Mouse (Mus musculus) forelimb bud, embryonic 11.5 days (tissue): Measurements from ENCODE around the gene Frem1.
A peak's percentile ranks its signal among the peaks of the same experiment; 100 is the strongest.

ENCODE experiments used
- DNase-seq: peaks from one replicate; pipeline ENCODE4 v3.0.0-alpha.2; 2012; ENCODE audit warnings: low read depth, low spot score

The Frem1 gene

DNA sequence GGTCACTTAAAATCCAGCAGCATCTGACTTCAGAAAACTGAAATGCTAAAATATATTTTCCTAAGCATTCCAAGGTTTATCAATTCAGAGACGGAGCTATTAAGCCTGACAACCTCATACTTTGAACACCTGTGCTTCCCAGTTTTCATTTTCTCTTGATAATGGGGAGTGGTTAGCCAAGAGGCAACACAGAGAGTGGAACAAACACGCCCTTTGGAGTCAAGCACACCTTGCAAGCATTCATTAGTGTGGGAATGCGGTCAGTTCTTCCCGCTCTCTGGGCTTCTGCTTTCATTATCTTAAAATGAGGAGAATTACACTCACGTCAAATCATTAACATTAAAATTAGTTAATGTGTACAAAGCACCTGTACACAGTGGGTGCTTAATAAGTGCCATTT is 122.1 kb downstream of the Frem1 start:
- DNase-seq, result no peak

GRCm38 (mm10) chr4:82921962-82922361 is 130.2 kb downstream of the Frem1 start:
- DNase-seq, result no peak

- DNase-seq, result no peak
Measured at GRCm38 (mm10) chr4:82918625-82919024, 133.5 kb downstream of the Frem1 start.

DNA sequence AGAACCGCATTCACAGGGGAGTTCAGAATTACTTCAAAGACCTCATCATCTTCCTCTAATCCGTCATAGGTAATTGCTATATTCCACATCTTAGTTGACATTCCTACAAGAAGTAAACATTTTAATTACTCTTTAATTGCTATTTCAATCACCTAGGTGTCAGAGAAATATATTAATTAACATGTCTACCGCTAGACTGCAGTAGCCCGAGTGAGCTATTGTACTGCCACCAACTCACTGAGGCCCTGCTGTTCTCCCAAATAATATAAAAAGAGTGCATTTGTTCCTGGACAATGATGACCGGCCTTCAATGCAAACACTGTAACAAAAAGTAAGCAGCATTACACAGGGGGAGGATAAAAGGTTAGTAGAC is 135.5 kb downstream of the Frem1 start:
- DNase-seq, result no peak

DNA sequence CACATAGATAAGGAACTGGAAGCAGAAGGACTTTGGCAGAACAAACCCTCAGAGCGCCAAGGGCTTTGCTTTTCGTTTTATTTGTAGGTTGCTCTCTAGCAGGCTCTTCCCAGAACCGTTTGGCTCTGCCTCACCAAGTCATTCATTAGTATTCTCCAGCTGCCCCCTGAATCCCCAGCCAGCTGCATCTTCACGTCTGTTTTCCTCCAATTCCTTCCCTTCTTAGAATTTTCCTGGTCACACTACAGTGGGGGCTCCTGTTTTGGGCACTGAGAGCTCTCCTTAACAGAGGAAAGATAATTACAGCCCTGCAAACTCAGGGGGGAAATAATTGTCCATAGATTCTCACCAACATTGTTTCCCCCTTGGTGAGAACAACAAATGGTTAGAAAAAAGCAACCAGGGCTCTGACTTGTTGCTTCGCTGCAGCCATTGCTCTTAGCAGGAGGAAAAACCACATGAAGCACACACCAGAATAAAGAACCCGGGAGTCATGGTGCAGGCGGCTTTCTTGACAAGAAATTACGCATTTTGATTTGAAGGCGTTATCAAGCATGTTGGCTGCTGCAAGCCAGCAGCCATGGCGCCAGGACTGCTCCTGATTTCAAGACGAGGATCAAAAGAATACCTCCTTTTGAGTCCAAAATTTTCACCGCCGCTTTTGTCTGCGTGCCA is 136.0 kb downstream of the Frem1 start:
- no peak for DNase-seq

DNA sequence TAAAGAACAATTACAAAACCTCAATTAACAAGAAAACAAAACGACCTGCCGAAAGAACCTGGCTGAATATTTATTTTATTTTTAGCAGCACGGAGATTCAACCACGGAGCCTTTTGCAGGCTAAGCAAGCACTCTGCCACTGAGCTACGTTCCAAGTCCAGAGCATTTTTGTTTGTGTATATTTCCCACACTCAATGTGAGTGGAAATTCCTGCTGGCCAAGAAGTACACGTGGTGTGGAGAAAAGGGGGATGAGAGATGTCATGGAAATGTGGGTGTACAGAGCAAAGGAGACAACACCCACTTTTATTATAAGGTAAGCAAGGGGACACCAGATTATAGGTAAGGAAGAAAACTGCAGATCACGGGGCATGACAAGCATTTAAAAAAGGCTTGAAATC is 136.6 kb downstream of the Frem1 start:
- DNase-seq, result no peak

DNA sequence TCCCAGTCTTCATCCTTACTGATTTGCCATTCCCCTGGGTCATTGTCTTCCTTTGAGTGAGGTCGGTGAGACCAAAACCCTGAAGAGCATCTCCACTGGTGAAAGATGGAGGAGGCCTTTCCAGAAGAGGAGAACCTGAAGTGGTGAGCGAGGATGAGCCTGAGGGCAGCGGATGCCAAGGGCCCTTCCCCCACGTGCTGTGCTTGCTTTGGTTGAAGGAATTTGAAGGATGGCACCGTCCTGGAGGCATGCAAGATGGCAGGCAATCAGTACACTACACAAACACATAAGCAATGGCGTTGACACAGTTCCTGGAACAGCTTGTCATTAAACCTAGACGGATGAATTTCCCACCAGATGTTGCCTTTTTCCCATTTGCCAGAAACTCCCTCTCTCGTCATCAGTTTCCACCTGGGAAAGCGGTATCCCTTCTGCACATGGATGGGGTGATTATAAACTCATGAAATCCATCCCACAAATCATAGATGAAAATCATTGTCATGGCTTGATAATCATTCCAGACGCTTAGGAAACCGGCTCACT is 137.5 kb downstream of the Frem1 start:
- DNase-seq, result no peak

- peak; percentile 50 for DNase-seq
Measured at GRCm38 (mm10) chr4:82895227-82895626, 156.9 kb downstream of the Frem1 start.

- no peak for DNase-seq
Measured at GRCm38 (mm10) chr4:82892247-82892646, 159.9 kb downstream of the Frem1 start.

GRCm38 (mm10) chr4:82891566-82891965 is 160.6 kb downstream of the Frem1 start:
- DNase-seq, result peak; percentile 31

- DNase-seq, result peak; percentile 88
Measured at GRCm38 (mm10) chr4:82891049-82891448, 161.1 kb downstream of the Frem1 start.

DNA sequence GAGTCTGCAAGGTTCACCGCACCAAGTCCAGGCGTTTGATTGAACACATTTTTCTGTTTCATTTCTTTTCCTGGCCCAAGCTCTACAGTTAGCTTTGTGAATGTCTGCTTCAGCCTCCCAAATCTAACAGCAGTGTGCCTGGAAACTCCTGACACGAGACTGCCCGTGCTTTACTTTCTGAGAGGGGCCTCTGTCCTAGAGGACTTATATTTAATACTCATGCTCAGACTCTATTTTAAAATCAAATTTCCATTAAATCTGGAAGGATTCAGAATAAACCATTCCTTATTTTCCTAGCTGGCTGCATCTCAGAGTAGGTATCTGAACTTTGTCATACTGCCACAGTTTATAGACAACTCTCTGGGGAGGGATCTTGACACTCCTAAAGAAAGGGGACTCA is 161.6 kb downstream of the Frem1 start:
- DNase-seq, result no peak

- DNase-seq, result no peak
Measured at GRCm38 (mm10) chr4:82886148-82886547, 166.0 kb downstream of the Frem1 start.

GRCm38 (mm10) chr4:82885535-82885913 is 166.6 kb downstream of the Frem1 start:
- no peak for DNase-seq

GRCm38 (mm10) chr4:82884636-82885534 is 167.3 kb downstream of the Frem1 start, which contains the start of gene Cer1:
TSS of gene Cer1 (minus strand) at chr4:82885148.
- peak; percentile 41 for DNase-seq

DNA sequence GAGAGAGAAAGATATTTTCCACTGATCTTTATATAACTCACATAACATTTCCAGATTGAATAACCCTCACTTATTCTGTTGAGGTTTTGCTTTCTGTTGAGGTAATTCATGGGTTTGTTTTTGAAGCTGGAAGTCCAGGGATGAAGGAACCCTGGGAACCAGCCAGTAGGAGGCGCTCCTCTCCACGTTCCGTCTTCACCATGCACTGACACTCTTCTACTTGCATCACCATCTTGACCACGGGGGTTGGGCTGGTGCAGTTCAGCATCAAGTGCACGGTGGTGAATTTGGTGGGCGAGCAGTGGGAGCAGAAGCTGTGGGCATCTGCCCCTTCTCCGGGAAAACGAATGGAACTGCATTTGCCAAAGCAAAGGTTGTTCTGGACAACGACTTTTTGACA is 169.6 kb downstream of the Frem1 start:
- no peak for DNase-seq

GRCm38 (mm10) chr4:82881366-82881765 is 170.8 kb downstream of the Frem1 start:
- DNase-seq, result no peak

DNA sequence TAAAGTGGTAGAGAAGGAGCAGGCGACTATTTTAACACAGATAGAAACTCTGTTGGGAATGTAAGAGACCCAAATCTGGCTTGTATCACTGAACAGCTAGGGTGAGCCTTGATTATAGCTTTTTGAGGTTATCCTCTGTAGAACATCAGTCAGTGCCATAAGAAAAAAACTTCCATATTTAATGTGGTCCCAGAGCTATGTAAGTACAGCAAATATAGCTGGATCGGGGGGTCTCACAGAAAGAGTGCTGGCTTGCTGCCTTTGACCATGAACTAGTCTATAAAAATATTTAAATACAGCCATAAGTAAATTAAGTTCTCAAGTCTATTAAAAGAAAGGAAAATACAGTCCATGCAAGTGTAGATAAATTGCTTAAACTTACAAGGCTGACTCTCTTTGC is 171.9 kb downstream of the Frem1 start:
- DNase-seq, result no peak

DNA sequence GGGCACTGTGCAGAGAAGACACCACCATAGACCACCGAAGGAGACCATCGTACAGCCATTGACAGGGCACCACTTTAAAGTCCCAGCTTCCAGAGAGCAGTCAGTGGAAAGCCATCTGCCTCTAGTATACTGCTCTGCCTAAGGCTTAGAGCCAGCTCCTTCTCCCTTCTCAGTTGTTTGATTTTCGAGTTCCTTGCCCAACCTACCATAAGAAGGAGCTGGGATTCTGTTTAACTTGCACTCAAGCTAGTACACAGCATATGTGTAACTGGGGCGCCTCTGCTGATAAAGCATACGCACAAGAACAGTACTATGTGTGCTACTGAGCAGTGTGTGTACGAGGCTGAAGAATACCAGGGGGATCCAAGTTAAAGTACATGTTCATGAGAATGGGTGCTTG is 173.0 kb downstream of the Frem1 start:
- DNase-seq, result no peak

DNA sequence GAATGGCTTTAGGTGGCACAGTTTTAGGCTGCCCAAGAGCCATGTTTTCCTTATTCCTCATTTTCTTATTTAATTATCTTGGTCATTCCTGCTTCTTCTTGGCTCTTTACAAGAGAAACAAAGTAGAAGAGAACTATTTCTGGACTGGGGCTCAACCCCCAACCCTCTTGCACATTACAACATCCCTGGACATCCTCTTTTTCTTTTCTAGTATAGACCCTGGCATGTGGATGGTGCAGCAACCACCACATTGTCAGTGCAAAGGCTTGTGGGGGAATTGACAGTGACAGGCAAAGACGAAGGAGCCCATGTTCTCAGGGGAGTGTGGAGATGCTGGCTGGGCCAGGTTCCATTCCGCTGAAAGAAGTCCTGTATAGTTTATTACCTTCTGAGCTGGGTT is 175.5 kb downstream of the Frem1 start:
- DNase-seq, result no peak

DNA sequence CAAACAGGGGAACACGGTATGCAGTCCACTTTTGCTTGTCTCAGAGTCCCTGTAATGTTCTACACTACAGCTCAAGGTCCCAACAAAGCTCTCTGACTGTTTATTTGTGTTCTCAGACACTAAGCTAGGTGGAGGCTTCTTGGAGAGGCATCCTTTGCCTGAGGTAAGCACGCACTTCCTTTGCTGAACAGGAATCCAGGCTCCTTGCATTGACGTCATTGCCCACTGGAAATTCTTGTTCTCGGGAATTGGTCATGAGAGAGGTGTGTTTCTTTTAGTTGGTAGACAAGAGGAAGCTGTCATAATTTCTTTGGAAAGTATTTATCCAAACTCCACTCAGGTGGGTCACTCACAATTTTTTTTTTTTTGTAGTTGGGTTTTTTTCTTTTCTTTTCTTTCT is 176.6 kb downstream of the Frem1 start:
- no peak for DNase-seq

DNA sequence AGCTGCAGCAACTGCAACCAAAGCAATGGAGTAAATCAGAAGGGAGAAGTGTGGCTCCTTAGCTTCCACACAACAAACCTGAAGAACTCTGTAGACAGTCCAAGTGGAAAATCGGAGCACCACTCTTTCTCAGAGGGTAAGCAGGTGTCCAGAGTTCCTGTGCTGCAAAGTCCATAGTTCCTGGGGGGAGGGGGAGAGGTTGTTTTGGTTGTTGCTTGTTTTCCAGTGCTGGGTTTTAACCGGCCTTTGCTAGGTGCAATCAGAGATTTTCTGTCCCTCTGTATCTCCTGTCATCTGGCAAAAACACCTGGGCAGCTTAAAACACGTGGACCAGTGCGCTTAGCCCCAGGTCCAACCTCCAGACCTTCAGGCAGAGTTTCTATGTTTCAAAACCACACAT is 177.3 kb downstream of the Frem1 start:
- no peak for DNase-seq

- no peak for DNase-seq
Measured at GRCm38 (mm10) chr4:82872548-82872947, 179.6 kb downstream of the Frem1 start.
